Mouse (Mus musculus) stomach, postnatal 0 days (tissue): ENCODE data around the gene Anxa3.
A peak's percentile ranks its signal among the peaks of the same experiment; 100 is the strongest.

ENCODE experiments used
- CTCF ChIP-seq: IDR thresholded peaks from 2 replicates; pipeline ENCODE4 v1.5.1; 2016; ENCODE audit warnings: antibody characterized with exemption, low read depth, mild to moderate bottlenecking, moderate library complexity
- EP300 ChIP-seq: optimal IDR thresholded peaks from 2 replicates; pipeline ENCODE3; 2016; ENCODE audit warnings: antibody characterized with exemption

- TF ChIP-seq CTCF, result peak; percentile 97
- TF ChIP-seq EP300, result no peak
These were observed 24.2 kb upstream of the Anxa3 start for GRCm38 (mm10) chr5:96768846-96769471.
